Mouse (Mus musculus) hindbrain, embryonic 11.5 days (tissue): ENCODE measurements at regions not wholly inside any gene's neighbourhood (a gene's known extent, or its start where the extent isn't known, plus 50 kb on each side); places are given as distances from the start of the nearest gene placed in this dataset.

Source experiments
- ATAC-seq: fragments of 200-750 bp; cut with Nextera tagmentation; 2 replicates; pipeline ENCODE4 v1.8.0; 2017; ENCODE audit warnings: mild to moderate bottlenecking, moderate TSS enrichment, moderate library complexity; ENCODE audit not compliant: low FRiP score
- DNase-seq: peaks from one replicate; pipeline ENCODE4 v3.0.0-alpha.2; 2015; ENCODE audit warnings: low spot score
- H3K27ac ChIP-seq: fragments of 300-500 bp; sonication (generic); 2 replicates; pipeline ENCODE4 v1.5.1; 2014; ENCODE audit warnings: mild to moderate bottlenecking, low read depth, low read length
- H3K27me3 ChIP-seq: fragments of 300-500 bp; sonication (generic); 2 replicates; pipeline ENCODE4 v1.6.1; 2014; ENCODE audit warnings: mild to moderate bottlenecking, low read length, moderate library complexity, mixed read lengths; ENCODE audit not compliant: control insufficient read depth, insufficient read depth
- H3K36me3 ChIP-seq: fragments of 300-500 bp; sonication (generic); 2 replicates; pipeline ENCODE4 v1.6.1; 2014; ENCODE audit warnings: mild to moderate bottlenecking, low read length, moderate library complexity, mixed read lengths; ENCODE audit not compliant: control insufficient read depth, insufficient read depth
- H3K4me1 ChIP-seq: fragments of 300-500 bp; sonication (generic); replicated peaks from 2 replicates; pipeline ENCODE4 v1.6.1; 2014; ENCODE audit warnings: low read length, mixed read lengths; ENCODE audit not compliant: control insufficient read depth, insufficient read depth
- H3K4me2 ChIP-seq: fragments of 300-500 bp; sonication (generic); replicated peaks from 2 replicates; pipeline ENCODE4 v1.6.1; 2014; ENCODE audit warnings: mild to moderate bottlenecking, low read depth, low read length
- H3K4me3 ChIP-seq: fragments of 300-500 bp; sonication (generic); 2 replicates; pipeline ENCODE4 v1.5.1; 2014; ENCODE audit warnings: low read depth, low read length
- H3K9ac ChIP-seq: fragments of 300-500 bp; sonication (generic); 2 replicates; pipeline ENCODE4 v1.6.1; 2014; ENCODE audit warnings: low read depth, low read length
- H3K9me3 ChIP-seq: fragments of 300-500 bp; sonication (generic); 2 replicates; pipeline ENCODE4 v1.6.1; 2016; ENCODE audit warnings: low read length; ENCODE audit not compliant: control insufficient read depth
- WGBS: fragments of 180-500 bp; shearing (Covaris S2); extraction: QIAGEN DNeasy Blood & Tissue Kit; methylation state at CpG from one replicate; pipeline ENCODE4 v1.1.7; 2014; 5-methylcytosine and 5-hydroxymethylcytosine counted together

- DNase-seq (peak; percentile 86), ATAC-seq (peak; percentile 88)
- Histone ChIP-seq H3K4me2 (peak overlapping the region; percentile 40), H3K27ac (0 out of 2 replicates have a peak overlapping the region, but pooled peaks have one; percentile 9), H3K9me3 (no peaks in the 10 kb centered on the region; the same call in 1 of the 2 replicates), H3K4me1 (peaks cover 10% of the 10 kb centered on the region), H3K27me3 (no peaks in the 10 kb centered on the region), H3K36me3 (no peaks in the 10 kb centered on the region), H3K9ac (peak overlapping the region; percentile 1; the same call in 1 of the 2 replicates), H3K4me3 (peak overlapping the region; percentile 10; the same call in 1 of the 2 replicates)
- under 1% methylated on average over 17 of the region's 17 CpGs for WGBS
Observed at GRCm38 (mm10) chr11:24305145-24305553, 227.3 kb downstream of the Bcl11a start.

- Histone ChIP-seq H3K4me2 (peak overlapping the region; percentile 40), H3K36me3 (no peaks in the 10 kb centered on the region), H3K4me3 (0 out of 2 replicates have a peak overlapping the region, but pooled peaks have one; percentile 10), H3K9ac (no peak overlapping the region), H3K4me1 (peaks cover 10% of the 10 kb centered on the region), H3K27me3 (no peaks in the 10 kb centered on the region), H3K9me3 (no peaks in the 10 kb centered on the region; the same call in 1 of the 2 replicates), H3K27ac (no peak overlapping the region)
- WGBS = 8% methylated on average over 11 of the region's 11 CpGs
- DNase-seq = peak; percentile 54
- ATAC-seq = no peak
Observed at GRCm38 (mm10) chr11:24305691-24306090, 227.8 kb downstream of the Bcl11a start.

- Histone ChIP-seq H3K4me2 (no peak overlapping the region), H3K27ac (no peak overlapping the region)
Observed at GRCm38 (mm10) chr11:24306101-24306500, 228.2 kb downstream of the Bcl11a start.

GRCm38 (mm10) chr11:24307601-24308252 is 229.9 kb downstream of the Bcl11a start:
- Histone ChIP-seq H3K27ac (peak overlapping the region; percentile 70), H3K27me3 (no peaks in the 10 kb centered on the region), H3K9ac (peak overlapping the region; percentile 38; the same call in 1 of the 2 replicates), H3K36me3 (no peaks in the 10 kb centered on the region), H3K4me2 (no peak overlapping the region), H3K9me3 (no peaks in the 10 kb centered on the region; the same call in 1 of the 2 replicates), H3K4me1 (peaks cover 10% of the 10 kb centered on the region), H3K4me3 (no peak overlapping the region)
- peak; percentile 70 for DNase-seq
- WGBS = 13% methylated on average over 6 of the region's 6 CpGs
- peak; percentile 72 for ATAC-seq

More at GRCm38 (mm10) chr11:24306101-24306500, 228.2 kb downstream of the Bcl11a start:
- 93% methylated on average over 2 of the region's 2 CpGs for WGBS
- DNase-seq = no peak
- H3K4me3 ChIP-seq = no peak overlapping the region
- H3K36me3 ChIP-seq = no peaks in the 10 kb centered on the region
- no peak overlapping the region for H3K9ac ChIP-seq
- H3K9me3 ChIP-seq = no peaks in the 10 kb centered on the region; the same call in 1 of the 2 replicates
- H3K4me1 ChIP-seq = peaks cover 10% of the 10 kb centered on the region
- no peaks in the 10 kb centered on the region for H3K27me3 ChIP-seq
- ATAC-seq = no peak

- peak overlapping the region; percentile 70; the same call in 1 of the 2 replicates for H3K27ac ChIP-seq
- H3K4me1 ChIP-seq = peaks cover 10% of the 10 kb centered on the region
- H3K9ac ChIP-seq = no peak overlapping the region
- H3K36me3 ChIP-seq = no peaks in the 10 kb centered on the region
- DNase-seq (no peak), ATAC-seq (peak; percentile 28; the same call in 1 of the 2 replicates)
- H3K4me3 ChIP-seq = no peak overlapping the region
- no peak overlapping the region for H3K4me2 ChIP-seq
- H3K9me3 ChIP-seq = no peaks in the 10 kb centered on the region; the same call in 1 of the 2 replicates
- WGBS = 7% methylated on average over 1 of the region's 1 CpGs
- no peaks in the 10 kb centered on the region for H3K27me3 ChIP-seq
Observed at GRCm38 (mm10) chr11:24308253-24308633, 230.4 kb downstream of the Bcl11a start.

GRCm38 (mm10) chr11:24314046-24314445 is 236.2 kb downstream of the Bcl11a start:
- Histone ChIP-seq H3K9ac (no peak overlapping the region), H3K4me1 (no peaks in the 10 kb centered on the region), H3K36me3 (no peaks in the 10 kb centered on the region), H3K4me3 (no peak overlapping the region), H3K9me3 (no peaks in the 10 kb centered on the region; the same call in 1 of the 2 replicates), H3K27me3 (no peaks in the 10 kb centered on the region), H3K27ac (no peak overlapping the region), H3K4me2 (no peak overlapping the region)
- WGBS = 94% methylated on average over 1 of the region's 1 CpGs
- ATAC-seq = no peak
- DNase-seq = no peak

- H3K4me1 ChIP-seq = no peaks in the 10 kb centered on the region
- H3K4me2 ChIP-seq = no peak overlapping the region
- DNase-seq (no peak), ATAC-seq (no peak)
- no peaks in the 10 kb centered on the region for H3K9me3 ChIP-seq
- 86% methylated on average over 3 of the region's 3 CpGs for WGBS
- H3K27ac ChIP-seq = no peak overlapping the region
- no peak overlapping the region for H3K9ac ChIP-seq
- no peaks in the 10 kb centered on the region for H3K36me3 ChIP-seq
- H3K27me3 ChIP-seq = no peaks in the 10 kb centered on the region
- H3K4me3 ChIP-seq = no peak overlapping the region
Observed at GRCm38 (mm10) chr11:24315582-24315981, 237.7 kb downstream of the Bcl11a start.

- ATAC-seq (no peak), DNase-seq (no peak)
- Histone ChIP-seq H3K36me3 (no peaks in the 10 kb centered on the region), H3K27ac (no peak overlapping the region), H3K9me3 (no peaks in the 10 kb centered on the region), H3K4me1 (no peaks in the 10 kb centered on the region), H3K4me3 (no peak overlapping the region), H3K27me3 (no peaks in the 10 kb centered on the region), H3K4me2 (no peak overlapping the region), H3K9ac (no peak overlapping the region)
- WGBS = 76% methylated on average over 4 of the region's 4 CpGs
Observed at GRCm38 (mm10) chr11:24316198-24316597, 238.3 kb downstream of the Bcl11a start.
